Mouse (Mus musculus) heart, adult 18-20 months (tissue): Measurements from ENCODE around the gene Myo5a. TPM values are rescaled to one million over a fixed set of nuclear protein-coding genes. Genes with fewer than 3 reads are reported as not detected.

ENCODE experiments used
- DNase-seq, 2 experiments: peaks; one replicate each; pipeline ENCODE4 v3.0.0; 2021 to 2022; ENCODE audit warnings: mixed read lengths in 1 of 2
- total RNA-seq, 2 experiments: library from RNA; stranded (reverse); gene quantifications; 2 replicates each; pipeline ENCODE4 v1.2.3; 2021

The Myo5a gene
- total RNA-seq, 2 experiments from 2014 or later = 8.7 to 12.2 TPM

DNA sequence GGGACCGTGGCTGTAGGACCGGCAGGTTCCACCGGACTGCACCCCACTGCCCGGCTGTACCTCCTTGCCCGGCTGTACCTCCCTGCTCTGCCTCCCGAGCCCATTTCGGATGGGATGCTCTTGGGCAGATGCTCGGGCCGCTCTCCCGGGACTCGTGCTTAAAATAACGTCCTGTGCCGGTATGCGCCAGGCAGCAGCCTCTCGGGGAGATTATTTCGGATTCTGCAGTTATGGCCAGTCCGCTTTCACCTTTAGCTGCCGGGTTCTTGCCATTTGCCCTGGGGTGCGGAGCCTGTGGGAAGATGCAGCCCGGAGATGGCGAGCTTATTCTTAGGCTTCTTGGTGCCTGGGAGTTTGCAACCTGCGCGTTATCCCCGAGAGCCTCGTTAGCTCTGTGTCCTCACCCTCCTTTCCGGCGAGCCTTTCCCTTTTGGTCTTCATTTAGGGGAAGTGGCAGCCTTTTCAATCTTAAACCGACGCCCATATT, 934 bp downstream of the Myo5a start:
- DNase-seq = peak; percentile 43 to 66

DNA sequence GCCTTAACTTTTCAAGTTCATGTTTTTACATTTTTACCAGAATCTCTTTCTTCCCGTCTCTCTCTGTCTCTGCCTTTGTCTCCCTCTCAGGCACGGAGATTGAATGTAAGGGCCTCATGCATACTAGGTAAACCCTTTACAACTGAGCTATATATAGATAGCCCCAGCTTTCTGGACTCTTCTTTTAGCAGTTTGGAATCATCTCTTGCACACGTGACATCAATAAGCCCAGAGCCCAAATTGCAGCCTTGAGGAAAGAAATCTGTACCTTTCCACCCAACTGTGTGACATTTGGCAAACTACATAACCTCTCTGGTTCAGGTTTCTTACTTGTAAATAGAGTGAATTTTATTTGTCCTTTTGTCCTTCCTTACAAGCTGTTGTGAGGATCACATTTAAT, 1.5 kb downstream of the Myo5a start:
- no peak for DNase-seq

DNA sequence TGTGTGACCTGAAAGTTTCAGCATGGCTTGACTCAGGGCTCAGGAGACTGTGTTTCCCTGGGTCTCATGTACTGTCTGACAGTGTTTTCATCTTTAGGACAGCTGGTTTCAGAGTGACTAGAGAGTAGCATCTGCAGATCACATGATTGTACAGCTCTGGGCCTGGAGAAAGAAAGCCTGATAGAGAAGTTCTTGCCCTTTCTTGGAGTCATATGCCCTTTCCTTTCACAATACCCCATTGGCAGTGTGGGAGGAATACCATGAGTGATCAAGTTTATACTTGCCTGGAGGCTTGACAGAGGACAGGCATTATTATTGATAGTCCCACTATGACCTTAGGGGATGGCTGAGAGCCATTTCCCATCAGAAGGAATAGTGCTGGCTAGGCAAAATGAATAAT, 6.4 kb downstream of the Myo5a start:
- DNase-seq = no peak

DNA sequence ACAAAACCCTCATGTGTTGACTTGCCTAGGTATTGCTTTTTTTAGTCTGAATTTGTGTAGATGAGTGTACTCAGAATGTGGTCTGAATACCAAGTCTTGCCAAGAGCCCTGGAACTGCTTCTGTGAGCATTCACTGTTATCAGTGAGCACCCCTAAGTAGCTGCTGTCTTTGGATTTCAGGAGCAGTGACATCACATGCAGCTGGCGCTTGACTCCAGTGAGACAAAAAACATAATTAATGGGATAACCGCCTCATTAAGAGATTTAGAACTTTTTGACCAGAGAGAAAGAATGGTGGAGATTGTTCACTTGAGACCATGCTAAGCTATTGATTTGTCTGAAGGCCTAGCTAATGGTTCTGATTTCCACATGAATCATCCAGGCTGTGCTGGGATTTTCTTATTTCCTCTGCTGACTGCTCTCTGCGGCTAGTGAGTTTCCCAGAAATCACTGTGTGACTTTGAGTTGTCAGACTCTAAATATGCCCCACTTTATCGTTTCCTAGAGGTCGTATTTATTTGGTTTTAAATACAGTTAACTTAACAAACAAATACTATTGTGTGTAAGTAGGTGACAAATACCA, 14.5 kb downstream of the Myo5a start:
- DNase-seq = no peak

DNA sequence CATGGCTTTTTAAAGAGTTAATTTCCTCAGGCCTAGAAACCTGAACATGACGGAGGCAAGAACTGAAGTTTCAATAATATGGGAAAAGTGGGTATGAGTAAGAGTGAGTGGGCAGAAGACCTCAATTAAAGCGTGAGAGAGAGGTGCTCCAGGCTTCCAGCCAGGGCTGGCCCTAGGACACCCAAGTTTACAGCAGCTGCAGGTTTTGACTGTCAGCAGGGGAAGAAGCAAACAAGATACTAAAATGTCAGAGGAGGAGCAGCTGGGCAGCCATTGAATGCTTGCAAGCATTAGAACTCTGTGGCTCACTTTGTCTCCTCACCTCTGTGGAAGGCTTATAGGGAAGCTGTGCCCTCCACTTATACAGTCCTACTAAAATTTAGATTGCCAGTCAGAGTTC, 17.0 kb downstream of the Myo5a start:
- DNase-seq = peak in 1 of 2 experiments; percentile 34

DNA sequence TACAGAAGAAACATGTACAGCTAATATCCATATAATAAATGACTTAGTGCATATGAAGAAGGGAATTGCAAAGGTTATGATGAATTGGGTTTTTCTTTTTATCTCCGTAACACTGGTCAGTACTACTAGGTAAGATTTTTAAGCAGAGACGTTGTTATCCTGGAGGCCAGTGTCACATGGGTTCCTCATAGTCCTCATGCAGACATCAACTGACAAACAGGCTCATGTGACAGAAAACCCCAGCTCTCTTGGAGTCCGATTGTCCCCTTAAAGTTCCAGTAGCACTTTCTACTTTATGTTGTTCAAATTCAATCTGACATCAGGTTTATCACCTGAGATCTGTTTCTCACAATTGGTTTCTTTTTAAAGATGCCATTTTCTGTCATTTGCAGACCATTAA, 18.5 kb downstream of the Myo5a start:
- no peak for DNase-seq

DNA sequence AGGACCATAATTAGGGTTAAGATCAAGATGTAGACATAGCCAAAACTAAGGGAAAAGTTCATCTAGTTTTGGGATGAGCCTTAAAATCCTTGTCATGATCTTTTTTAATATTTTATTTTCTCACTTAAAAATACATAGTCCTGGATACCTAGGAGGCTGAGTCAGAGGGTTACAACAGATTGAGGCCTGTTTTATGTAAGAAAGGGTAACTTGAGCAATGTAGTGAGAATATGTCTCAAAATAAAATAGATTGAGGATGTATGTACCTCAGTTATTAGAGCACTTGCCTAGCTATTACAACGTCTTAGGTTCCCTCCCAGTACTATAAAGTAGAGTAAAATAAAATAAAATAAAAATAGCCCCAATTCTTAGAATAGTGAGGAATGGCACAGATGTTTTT, 21.3 kb downstream of the Myo5a start:
- DNase-seq = no peak

DNA sequence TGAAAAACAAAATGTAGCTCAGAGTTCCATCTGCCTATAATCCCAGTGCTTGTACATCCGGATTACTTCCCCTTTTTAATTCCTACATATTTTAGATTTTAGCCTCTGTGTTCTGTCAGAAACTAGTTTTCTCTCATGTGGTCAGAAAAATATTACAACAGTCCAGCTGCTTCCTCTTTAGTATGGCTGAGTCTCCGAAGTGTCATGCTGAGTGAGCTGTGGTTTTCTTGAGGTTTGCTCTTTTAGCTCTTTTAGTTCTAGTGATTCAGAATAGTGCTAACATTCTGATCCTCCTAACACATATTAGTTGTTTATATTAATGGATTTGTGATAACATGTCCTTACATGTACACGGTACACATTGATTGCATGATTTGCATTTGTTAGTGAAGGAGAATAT, 23.9 kb downstream of the Myo5a start:
- DNase-seq = peak in 1 of 2 experiments; percentile 42

DNA sequence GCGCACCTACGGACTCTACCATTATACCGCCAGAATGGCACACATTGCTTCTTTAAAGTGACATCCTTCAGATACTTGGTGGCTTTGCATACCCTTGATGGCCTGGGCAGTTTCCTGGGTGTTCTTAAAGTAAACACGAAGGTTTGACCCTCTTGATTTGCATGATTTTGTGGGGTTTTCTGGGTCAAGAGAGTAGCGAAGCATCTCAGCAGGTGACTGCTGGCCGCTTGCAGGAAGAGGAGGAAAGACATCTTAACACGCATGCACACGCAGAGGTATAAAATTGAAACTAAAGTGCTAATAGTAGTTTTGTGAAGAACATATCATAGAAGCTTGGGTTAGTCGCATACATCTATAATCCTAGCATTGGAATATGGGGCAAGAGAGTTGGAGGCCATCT, 28.1 kb downstream of the Myo5a start:
- DNase-seq = no peak

DNA sequence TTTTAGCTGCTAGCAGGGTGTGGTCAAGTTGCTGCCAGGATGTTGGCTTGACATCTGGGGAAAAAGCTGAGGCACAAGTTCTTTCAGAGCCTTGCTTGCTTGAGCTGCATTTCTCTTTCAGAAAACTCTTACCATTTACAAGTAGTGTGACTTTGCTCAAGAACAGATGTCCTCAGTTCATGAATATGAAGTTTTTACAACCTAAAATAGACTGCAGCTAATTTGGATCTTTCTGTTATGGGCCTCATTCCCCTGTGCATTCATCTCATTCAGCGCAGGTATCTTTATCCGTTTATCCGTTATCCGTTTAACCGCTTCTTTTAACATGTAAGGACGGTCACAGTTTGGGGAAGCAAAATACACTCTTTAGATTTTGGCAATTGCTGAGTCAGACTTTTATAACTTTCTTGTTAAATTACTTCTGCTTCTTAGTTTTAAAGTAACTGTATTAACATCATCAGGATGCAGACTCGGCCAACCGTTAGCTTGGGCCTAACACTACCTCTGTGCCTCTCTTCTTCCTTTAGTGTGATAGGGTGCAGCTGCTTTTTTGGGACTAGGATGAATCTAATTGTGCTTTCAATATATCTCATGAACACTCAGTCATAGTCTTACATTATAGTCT, 29.5 kb downstream of the Myo5a start:
- no peak for DNase-seq

DNA sequence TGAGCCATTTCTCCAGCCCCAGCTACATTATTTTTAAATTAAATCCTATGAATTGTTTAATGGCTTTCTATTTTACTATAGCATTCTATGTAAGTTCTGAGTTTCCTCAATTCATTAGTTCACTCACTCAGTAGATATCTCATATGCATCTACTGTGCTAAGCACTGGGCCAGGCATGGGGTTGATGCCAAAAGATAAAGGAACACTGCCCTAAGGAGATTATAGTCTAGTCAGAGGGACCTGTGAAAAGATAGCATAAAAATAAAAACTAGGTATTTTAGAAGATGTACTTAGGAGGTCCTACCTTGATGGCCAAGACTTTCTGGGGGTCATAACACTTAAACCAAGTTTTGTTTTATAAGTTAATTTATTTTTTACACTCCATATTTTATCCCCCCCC, 31.3 kb downstream of the Myo5a start:
- no peak for DNase-seq

DNA sequence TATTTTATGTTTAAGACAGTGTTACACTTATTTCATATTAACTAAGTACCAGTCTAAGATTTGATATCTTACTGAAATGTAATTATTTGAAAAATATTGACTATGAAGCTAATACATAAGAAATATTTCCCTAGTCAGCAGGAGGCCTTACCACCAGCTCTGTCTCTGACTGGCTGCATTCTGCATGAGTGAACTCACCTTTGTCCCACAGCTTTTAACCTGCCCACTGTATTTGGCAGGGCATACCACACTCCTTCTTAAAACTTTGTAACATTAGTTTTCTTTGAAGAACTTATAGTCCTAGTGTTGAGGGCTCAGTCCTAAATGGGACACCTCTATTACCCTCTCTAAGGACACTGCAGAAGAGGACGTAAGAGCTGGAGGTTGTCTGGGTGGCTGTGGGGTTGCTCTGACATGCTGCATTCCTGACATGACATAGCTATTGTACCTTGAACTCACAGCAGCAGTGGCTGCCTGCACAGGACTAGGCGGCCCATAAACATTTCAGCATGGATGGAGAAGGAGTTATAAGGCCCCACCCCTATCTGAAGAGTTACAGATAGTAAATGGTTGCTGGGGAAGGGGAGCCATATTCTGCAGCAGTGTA, 45.9 kb downstream of the Myo5a start:
- DNase-seq = no peak

DNA sequence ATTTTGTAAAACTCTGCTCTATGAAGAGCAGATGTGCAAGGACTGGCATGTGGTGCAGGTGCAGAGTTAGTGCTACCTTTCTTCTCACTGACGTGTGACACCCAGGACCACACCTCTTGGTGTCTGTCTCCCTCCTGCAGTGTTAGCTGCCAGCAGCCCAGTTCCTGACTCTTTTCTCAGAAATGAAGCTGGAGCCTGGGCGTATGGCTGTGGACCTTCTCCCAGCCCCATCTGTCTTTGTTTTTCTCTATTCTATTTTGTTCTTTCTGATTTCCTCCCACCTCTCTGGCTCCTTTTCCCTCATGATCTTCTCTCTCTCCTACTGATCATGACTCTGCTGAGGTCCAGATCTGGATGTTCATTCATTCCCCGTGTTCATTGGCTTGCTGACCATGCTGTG, 50.3 kb downstream of the Myo5a start:
- no peak for DNase-seq

DNA sequence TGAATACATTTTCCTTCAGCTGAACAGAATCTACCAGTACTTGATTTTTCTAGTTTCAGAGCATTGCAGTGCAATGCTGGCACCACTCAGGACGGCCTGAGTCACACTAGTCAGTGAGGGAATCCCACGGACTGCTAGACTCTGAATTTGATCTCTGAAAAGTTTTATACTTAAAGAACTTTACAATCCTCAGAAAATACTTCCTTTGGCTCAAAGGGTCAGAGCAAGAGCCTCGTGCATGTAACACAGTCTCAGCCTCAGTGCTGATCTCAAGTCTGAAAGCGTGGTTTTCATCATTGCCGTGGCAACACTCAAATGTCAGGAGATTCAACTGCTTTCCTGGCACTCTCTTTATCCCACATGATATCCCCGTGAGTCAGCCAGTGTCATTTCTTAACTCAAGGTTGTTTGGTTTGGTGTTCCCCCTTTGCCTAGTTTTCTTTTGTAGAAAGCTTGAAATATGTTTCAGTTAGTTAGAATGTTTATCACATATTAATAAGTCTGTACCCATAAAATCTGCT, 53.4 kb downstream of the Myo5a start:
- peak; percentile 27 to 28 for DNase-seq

DNA sequence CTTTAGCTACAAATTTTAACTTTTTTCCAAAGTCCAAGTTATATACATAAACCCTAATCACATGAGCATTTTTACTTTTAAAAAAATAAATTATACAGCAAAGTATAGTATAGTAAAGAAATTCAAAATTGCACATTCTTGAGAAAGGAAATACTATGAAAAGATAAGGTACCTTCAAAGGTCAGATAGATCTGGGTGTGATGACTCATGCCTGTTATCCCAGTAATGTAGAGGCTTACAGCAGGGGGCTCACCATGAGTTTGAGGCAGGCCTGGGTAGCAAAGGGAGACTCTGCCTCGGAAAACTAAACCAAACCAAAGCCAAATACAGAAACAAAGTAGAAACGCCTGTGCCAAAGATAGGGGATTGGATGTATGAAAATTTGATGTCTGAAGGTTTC, 59.7 kb downstream of the Myo5a start:
- DNase-seq = no peak

DNA sequence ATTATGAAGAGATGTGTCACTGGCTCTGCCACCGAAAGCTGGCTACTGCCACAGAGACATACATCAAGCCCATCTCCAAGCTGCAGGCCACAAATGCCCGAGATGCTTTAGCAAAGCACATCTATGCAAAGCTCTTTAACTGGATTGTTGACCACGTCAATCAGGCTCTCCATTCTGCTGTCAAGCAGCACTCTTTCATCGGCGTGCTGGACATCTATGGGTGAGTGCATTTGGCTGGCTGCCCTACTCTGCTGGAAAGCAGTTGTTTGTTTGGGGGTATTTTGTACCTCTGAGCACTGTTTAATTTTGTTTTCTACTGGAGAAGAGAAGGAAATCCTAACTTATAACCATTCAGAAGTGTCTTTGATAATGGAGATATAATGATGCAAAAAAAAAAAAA, 76.1 kb downstream of the Myo5a start:
- DNase-seq = no peak

DNA sequence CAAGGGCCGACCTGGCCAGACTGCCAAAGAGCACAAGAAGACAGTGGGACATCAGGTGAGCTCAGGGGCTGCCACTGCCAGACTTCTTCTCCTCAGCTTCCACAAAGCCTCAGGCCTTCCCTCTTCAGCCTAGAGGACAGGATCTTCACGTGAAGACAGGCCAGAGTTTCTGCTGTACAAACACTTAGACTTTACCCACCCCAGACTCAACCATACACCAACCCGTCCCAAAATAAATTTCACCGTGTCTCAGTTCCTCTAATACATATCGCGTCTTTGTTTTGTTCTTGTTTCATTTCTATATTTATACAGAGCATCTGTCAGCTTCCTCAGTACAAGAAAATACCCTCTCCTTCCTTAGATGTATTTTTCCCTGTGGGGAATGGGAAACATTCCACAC, 89.7 kb downstream of the Myo5a start:
- peak in 1 of 2 experiments; percentile 27 for DNase-seq

DNA sequence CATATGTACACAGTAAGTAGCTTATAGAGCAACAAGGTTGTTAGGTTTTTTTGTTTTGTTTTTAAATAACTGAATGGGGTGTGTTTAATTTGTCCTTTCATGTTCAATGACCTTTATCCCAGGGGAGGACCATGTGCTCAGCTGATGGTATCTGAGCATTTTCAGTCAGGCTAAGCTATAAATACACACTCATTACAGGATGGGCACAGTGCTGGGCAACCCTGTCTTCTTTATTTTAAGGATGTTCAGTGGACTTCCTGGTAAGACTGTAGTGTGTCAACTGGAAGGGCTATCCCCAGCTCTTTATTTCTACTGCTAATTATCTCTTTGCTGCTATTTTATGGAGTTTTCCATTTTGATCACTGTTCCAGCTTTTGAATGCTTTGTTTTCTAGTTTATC, 92.8 kb downstream of the Myo5a start:
- peak; percentile 34 to 47 for DNase-seq

DNA sequence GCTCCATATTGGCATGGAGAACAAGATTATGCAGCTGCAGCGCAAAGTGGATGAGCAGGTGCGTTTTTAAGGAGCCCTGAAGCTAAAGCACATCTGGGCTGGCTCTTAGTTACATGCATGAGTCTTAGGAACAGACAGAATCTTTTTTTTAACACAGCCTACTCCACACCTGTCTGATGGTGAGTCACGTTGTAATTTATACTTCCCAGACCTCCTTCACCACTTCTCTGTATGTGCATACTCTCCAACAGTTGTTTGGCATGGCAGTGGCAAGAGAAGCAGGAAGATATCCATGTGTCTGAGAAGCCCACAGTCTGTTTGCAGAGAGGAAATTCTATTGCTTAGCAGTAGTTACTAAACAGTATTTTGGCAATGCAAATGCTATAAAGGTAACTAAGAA, 100.9 kb downstream of the Myo5a start:
- DNase-seq = no peak

DNA sequence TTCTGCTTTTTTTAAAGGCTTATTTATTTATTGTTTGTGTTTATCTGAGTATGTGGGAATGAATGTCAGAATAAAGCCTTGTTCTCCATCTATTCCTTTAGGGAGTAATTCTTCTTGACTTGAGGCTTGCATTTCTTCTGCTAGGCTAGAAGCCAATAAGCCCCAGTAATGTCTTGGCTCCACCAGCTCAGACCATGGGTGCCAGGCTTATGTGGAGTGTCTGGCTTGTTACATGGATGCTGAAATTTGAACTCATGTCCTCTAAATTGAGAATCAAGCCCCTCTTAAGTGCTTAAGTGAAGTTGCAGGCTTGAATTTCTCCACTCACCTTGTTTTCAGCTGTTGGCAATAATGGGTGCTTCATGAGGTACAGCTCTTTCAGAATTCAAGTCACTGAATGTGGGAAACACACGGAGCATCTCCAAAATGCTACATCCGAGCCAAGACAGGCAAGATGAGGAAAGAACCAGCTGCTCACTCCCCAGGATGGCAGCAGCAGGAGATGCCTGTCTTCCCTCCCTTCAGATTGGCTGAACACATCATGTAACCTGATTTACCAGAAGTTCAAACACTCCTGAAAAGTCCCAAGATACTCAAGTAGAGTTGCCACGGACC, 116.9 kb downstream of the Myo5a start:
- DNase-seq = no peak

DNA sequence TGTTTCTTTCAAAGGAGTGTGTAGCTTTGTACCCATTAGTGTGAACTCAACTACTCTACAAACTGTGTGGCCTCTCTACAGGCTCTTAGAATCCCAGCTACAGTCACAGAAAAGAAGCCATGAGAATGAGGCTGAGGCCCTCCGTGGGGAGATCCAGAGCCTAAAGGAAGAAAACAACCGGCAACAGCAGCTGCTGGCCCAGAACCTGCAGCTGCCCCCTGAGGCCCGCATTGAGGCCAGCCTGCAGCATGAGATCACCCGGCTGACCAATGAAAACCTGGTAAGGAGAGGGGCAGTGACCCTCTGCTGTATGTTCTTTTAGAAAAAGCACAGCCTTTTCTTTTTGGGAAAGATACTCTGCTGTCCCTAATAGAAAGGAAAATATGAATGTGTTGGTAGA, 123.0 kb downstream of the Myo5a start:
- peak; percentile 5 to 13 for DNase-seq

DNA sequence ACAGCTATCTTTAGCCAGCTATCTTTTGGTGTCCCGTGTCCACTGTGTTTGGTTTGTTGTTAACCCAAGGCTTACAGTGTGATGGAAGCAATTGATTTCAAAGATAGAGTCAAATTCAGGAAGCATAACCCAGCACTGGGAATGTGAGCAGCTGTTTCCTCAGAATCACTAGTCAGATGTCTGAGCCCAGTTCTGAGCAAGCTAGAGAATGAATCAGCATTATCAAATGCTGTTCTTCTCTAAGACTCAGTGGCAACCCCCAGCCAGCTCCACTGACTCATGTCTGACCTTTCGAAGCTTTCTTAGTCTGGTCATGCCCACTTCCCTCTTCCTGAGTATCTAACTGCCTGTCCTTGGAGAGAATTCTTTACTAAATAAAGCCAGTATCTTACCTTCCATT, 125.5 kb downstream of the Myo5a start:
- peak; percentile 15 to 43 for DNase-seq

DNA sequence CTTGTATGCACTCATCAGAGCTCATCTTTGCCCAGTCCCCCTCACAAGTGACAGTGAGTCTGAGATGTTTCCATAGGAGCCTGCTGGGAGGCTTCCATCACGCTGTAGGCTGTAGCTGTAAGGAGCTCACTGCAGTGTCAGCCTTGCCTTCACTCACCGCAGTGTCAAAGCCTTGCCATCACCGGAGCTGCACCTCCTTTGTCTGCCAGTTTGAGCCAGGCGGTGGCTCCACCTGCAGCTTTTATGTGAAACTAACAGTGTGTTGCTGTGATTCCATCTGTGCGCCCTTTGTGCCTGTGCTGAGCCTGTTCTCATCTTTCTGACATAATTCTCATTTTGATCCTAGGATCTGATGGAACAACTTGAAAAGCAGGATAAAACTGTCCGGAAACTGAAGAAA, 126.5 kb downstream of the Myo5a start:
- DNase-seq = peak; percentile 10 to 14
